Mouse (Mus musculus) WW6 (cell line): ENCODE data around the gene Rpl7l1.

Experiments used
- DNase-seq: peaks from one replicate; pipeline ENCODE4 v3.0.0-alpha.2; 2013; ENCODE audit warnings: low read depth, low spot score

Gene Rpl7l1

DNA sequence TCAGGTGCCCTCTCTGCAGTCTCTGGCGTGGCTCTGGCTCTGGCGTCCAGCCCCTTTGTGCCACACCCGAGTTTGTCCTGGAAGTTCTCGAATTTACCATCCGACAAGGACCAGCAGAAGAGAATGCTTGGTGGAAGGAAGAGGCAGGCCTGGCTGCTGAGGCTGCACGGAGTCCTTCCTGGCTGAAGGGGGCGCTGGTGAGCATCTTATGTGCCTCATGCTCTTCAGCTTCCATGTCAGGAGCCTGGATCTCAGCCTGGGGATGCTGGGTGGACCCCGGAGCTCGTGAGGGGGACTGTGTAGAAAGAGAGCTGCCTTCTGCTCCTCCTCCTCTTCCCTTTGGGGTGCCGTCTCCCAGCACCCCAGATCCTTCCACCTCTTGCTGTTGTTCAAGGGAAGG lies 46.3 kb downstream of the Rpl7l1 start:
- no peak for DNase-seq

DNA sequence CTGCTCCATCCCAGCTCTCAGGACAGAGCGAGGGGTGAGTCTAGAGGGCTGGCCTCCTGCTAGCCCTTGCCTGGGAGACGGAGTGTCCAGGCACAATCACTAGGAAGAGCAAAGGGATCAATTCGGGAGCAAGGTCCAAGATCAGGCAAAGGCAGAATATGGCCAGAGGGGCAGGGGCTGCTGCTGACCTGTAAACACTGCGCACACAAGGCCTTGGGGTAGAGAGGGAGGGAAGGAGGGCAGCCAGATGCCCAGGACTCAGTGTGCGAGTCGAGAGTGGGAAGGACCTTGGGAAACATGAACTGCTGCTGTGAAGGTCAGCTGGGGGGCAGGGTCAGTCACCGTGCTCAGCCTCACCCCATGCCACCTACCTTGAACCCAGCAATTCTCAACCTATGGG lies 47.2 kb downstream of the Rpl7l1 start:
- no peak for DNase-seq

DNA sequence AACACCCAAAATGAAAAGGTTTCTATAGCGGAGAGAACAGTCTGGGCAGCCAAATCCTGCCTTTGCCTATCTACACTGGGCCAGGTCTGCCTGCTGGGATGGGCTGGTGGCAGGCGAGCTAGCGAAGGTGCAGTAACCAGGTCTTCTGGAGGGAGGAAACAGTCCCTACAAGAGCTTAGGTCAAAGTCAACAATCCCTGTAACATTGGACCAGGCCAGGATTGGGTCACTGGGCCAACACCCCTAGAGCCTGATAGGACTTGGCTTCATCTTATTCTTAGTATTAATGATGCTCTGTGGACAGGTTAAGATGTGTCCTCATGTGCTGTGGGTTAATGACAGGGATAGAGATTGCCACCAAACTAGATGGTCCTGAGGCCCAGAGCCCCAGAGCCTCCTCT lies 48.4 kb downstream of the Rpl7l1 start:
- no peak for DNase-seq

DNA sequence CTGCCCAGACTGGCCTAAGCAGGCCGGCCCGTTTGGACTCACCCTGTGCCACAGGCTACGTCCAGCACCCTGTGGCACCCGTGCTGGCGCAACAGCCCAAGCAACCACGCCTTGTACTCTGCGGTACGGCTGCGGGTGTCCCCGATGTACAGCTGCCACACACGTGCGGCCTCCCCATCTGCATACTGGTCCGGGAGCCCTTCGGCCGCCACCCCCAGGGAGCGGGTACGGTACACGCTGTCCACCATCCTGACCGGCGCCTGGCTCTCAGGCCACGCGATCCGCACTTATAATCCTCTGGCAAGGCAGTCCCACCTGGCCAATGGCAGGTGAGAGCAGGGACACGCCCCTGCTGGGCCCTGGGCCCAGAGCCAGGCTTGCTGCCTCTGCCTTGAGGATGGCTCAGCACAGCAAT lies 53.6 kb downstream of the Rpl7l1 start, which contains the start of gene Gnmt:
Gnmt (minus strand) TSS at position 265 of the 415 bp plus-strand sequence.
- DNase-seq, result no peak

GRCm38 (mm10) chr17:46728496-46728895 lies 54.0 kb downstream of the Rpl7l1 start:
- DNase-seq, result no peak

GRCm38 (mm10) chr17:46728021-46728420 lies 54.5 kb downstream of the Rpl7l1 start:
- DNase-seq, result no peak

DNA sequence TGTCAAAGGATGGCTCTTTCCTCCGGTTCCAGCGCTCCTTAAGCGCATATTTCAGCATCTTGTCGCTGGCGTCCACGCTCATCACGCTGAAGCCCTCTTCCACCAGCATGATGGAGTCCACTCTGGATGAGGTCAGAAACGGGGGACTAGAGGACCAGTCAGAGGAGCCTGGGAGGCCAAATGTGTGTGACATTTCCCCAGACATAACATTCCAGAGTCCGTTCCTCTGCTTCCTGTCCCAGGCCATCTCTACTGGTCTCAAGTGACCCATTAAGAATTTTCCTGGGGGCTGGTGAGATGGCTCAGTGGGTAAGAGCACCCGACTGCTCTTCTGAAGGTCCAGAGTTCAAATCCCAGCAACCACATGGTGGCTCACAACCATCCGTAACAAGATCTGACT lies 55.2 kb downstream of the Rpl7l1 start:
- no peak for DNase-seq

GRCm38 (mm10) chr17:46725731-46726645 lies 56.5 kb downstream of the Rpl7l1 start:
- no peak for DNase-seq

GRCm38 (mm10) chr17:46725273-46725672 lies 57.2 kb downstream of the Rpl7l1 start:
- DNase-seq, result no peak

DNA sequence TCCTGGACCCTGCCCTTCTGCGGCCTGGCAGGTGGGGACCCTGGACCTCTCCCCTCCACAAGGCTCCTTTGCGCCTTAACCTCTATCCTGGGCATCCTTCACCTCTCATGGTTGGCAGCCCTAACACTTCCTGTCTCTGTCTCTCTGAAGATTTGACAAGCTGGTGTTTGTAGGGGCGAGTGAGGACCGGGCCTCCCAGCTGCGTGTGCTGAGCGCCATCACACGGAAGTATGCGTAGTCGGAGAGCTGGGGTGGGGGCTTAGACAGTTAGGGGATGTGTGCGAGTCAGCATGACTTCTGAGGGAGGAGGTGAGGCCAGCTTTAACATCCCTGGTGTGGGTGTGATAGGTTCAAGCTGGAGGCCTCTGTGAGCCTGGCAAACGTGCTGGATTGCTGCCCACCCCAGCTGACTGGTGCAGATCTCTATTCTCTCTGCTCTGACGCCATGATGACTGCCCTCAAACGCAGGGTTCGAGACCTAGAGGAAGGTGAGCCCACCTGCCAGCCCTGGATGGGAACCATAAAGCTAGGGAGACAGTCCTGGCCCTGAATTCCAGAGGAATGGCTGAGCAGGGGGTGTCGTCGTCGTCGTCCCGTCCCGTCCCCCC lies 57.9 kb downstream of the Rpl7l1 start:
- no peak for DNase-seq
